Mouse (Mus musculus): ENCODE data around the gene St5.
A peak's percentile ranks its signal among the peaks of the same experiment; 100 is the strongest.

The St5 gene

GRCm38 (mm10) chr7:109700213-109700612 is 3.2 kb downstream of the St5 start:
- DNase-seq (ENCODE audit: low spot score) = no peak

- no peak for DNase-seq (ENCODE audit: low spot score)
Observed at GRCm38 (mm10) chr7:109695339-109695726, 8.1 kb downstream of the St5 start.

GRCm38 (mm10) chr7:109694576-109695338 is 8.6 kb downstream of the St5 start:
- no peak for DNase-seq (ENCODE audit: low spot score)

GRCm38 (mm10) chr7:109690961-109691360 is 12.4 kb downstream of the St5 start:
- no peak for DNase-seq (ENCODE audit: low spot score)

GRCm38 (mm10) chr7:109690101-109690500 is 13.3 kb downstream of the St5 start:
- no peak for DNase-seq (ENCODE audit: low spot score)

GRCm38 (mm10) chr7:109686585-109687128 is 16.7 kb downstream of the St5 start:
- no peak for DNase-seq (ENCODE audit: low spot score)

GRCm38 (mm10) chr7:109680879-109681278 is 22.5 kb downstream of the St5 start:
- no peak for DNase-seq (ENCODE audit: low spot score)

GRCm38 (mm10) chr7:109680284-109680683 is 23.1 kb downstream of the St5 start:
- DNase-seq (ENCODE audit: low spot score) = no peak

GRCm38 (mm10) chr7:109674944-109675628 is 28.3 kb downstream of the St5 start:
- DNase-seq (ENCODE audit: low spot score) = no peak

GRCm38 (mm10) chr7:109671581-109672471 is 31.6 kb downstream of the St5 start:
- DNase-seq (ENCODE audit: low spot score) = peak; percentile 41

- DNase-seq (ENCODE audit: low spot score) = no peak
Observed at GRCm38 (mm10) chr7:109669426-109670170, 33.8 kb downstream of the St5 start.

GRCm38 (mm10) chr7:109666664-109667063 is 36.7 kb downstream of the St5 start:
- no peak for DNase-seq (ENCODE audit: low spot score)

GRCm38 (mm10) chr7:109662626-109663025 is 40.8 kb downstream of the St5 start:
- no peak for DNase-seq (ENCODE audit: low spot score)

GRCm38 (mm10) chr7:109659278-109659677 is 44.1 kb downstream of the St5 start:
- DNase-seq (ENCODE audit: low spot score) = no peak

- DNase-seq (ENCODE audit: low spot score) = no peak
Observed at GRCm38 (mm10) chr7:109657884-109658283, 45.5 kb downstream of the St5 start.

GRCm38 (mm10) chr7:109654871-109655270 is 48.5 kb downstream of the St5 start:
- no peak for DNase-seq (ENCODE audit: low spot score)

GRCm38 (mm10) chr7:109648812-109649594 is 54.4 kb downstream of the St5 start:
- DNase-seq (ENCODE audit: low spot score) = no peak

- DNase-seq (ENCODE audit: low spot score) = no peak
Observed at GRCm38 (mm10) chr7:109646574-109646973, 56.8 kb downstream of the St5 start.

- no peak for DNase-seq (ENCODE audit: low spot score)
Observed at GRCm38 (mm10) chr7:109643305-109643994, 60.0 kb downstream of the St5 start.

- DNase-seq (ENCODE audit: low spot score) = no peak
Observed at GRCm38 (mm10) chr7:109641963-109642362, 61.4 kb downstream of the St5 start.

Data from left cerebral cortex, adult 11 months (tissue).